Mouse (Mus musculus): ENCODE measurements around the gene Actr3b. TPM values are rescaled to one million over a fixed set of nuclear protein-coding genes. Genes with fewer than 3 reads are reported as not detected.
"Not testable (repeated sequence)": the region's sequence is repeated elsewhere in the genome, so short reads cannot be mapped to it uniquely, and the experiment has no call there.

Actr3b gene
- polyA plus RNA-seq, 1 experiment from 2014 or later = 31.6 TPM

GRCm38 (mm10) chr5:25738902-25739301, 20.9 kb upstream of the Actr3b start:
- not testable (repeated sequence) for H3K9ac ChIP-seq (ENCODE audit: low read length); H3K36me3 ChIP-seq (ENCODE audit: control insufficient read depth, insufficient read depth); H3K4me3 ChIP-seq (ENCODE audit: low read length); H3K4me1 ChIP-seq (ENCODE audit: control insufficient read depth, insufficient read depth, low read length); H3K27ac ChIP-seq (ENCODE audit: low read length); H3K9me3 ChIP-seq (replicated peaks; ENCODE audit: control insufficient read depth, low read length); H3K4me2 ChIP-seq (ENCODE audit: low read depth, low read length); ATAC-seq (replicated peaks; ENCODE audit: extremely low read depth, insufficient read depth, low FRiP score); H3K27me3 ChIP-seq (ENCODE audit: control insufficient read depth, insufficient read depth, low read length)
- WGBS = 100% methylated on average over 1 of the region's 1 CpGs

DNA sequence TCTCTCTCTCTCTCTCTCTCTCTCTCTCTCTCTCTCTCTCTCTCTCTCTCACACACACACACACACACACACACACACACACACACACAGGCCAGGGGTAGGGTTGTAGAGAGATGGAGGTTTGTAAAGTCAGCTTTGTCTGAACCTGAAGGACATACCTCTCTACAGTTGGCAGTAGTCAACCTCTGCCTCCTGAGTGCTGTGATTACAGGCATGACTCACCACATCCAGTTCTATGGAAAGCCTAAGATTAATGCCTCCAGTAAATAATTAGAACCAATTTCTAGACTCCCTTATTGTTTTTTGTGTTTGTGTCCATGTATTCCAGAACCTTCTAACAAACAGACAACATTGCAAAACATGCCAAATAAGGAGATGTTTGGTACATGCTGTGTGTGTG, 11.9 kb upstream of the Actr3b start:
- no peaks in the 10 kb centered on the region for H3K9me3 ChIP-seq (replicated peaks; ENCODE audit: control insufficient read depth, low read length)
- no peaks in the 10 kb centered on the region for H3K27me3 ChIP-seq (ENCODE audit: control insufficient read depth, insufficient read depth, low read length)
- no peaks in the 10 kb centered on the region for H3K36me3 ChIP-seq (ENCODE audit: control insufficient read depth, insufficient read depth)
- H3K9ac ChIP-seq (ENCODE audit: low read length) = no peak overlapping the region
- no peak for ATAC-seq (replicated peaks; ENCODE audit: extremely low read depth, insufficient read depth, low FRiP score)
- H3K4me2 ChIP-seq (ENCODE audit: low read depth, low read length) = no peak overlapping the region
- peak overlapping the region; percentile 75 for H3K27ac ChIP-seq (ENCODE audit: low read length)
- no peak overlapping the region for H3K4me3 ChIP-seq (ENCODE audit: low read length)
- H3K4me1 ChIP-seq (ENCODE audit: control insufficient read depth, insufficient read depth, low read length) = peaks cover 13% of the 10 kb centered on the region

DNA sequence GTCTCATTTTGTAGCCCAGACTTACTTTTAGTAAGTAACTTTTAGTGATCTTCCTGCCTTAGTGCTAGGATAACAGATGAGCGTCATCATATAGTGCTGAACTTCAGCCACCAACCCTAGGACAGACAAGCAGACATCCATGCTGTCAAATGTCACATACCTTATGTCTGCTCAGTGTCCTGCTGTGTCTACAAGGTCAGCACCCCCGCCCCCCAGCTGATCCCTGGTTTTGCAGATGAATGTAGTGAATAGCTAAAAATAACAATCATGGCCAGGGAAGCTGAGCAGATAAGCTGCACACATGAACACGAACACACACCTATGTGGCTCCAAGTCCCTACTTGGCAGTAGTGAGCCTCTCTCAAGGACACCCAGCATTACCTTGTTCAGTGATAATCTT, 11.2 kb upstream of the Actr3b start:
- peaks cover 19% of the 10 kb centered on the region for H3K4me1 ChIP-seq (ENCODE audit: control insufficient read depth, insufficient read depth, low read length)
- no peaks in the 10 kb centered on the region for H3K27me3 ChIP-seq (ENCODE audit: control insufficient read depth, insufficient read depth, low read length)
- ATAC-seq (replicated peaks; ENCODE audit: extremely low read depth, insufficient read depth, low FRiP score) = peak; percentile 61
- no peaks in the 10 kb centered on the region for H3K9me3 ChIP-seq (replicated peaks; ENCODE audit: control insufficient read depth, low read length)
- H3K4me2 ChIP-seq (ENCODE audit: low read depth, low read length) = no peak overlapping the region
- no peak overlapping the region for H3K9ac ChIP-seq (ENCODE audit: low read length)
- peak overlapping the region; percentile 75 for H3K27ac ChIP-seq (ENCODE audit: low read length)
- H3K4me3 ChIP-seq (ENCODE audit: low read length) = no peak overlapping the region
- no peaks in the 10 kb centered on the region for H3K36me3 ChIP-seq (ENCODE audit: control insufficient read depth, insufficient read depth)
- WGBS = 33% methylated on average over 3 of the region's 3 CpGs

GRCm38 (mm10) chr5:25751552-25751951, 8.2 kb upstream of the Actr3b start:
- no peaks in the 10 kb centered on the region for H3K27me3 ChIP-seq (ENCODE audit: control insufficient read depth, insufficient read depth, low read length)
- H3K4me1 ChIP-seq (ENCODE audit: control insufficient read depth, insufficient read depth, low read length) = peaks cover 34% of the 10 kb centered on the region
- peak overlapping the region; percentile 59 for H3K27ac ChIP-seq (ENCODE audit: low read length)
- H3K9ac ChIP-seq (ENCODE audit: low read length) = no peak overlapping the region
- H3K36me3 ChIP-seq (ENCODE audit: control insufficient read depth, insufficient read depth) = no peaks in the 10 kb centered on the region
- H3K4me2 ChIP-seq (ENCODE audit: low read depth, low read length) = no peak overlapping the region
- no peaks in the 10 kb centered on the region for H3K9me3 ChIP-seq (replicated peaks; ENCODE audit: control insufficient read depth, low read length)
- ATAC-seq (replicated peaks; ENCODE audit: extremely low read depth, insufficient read depth, low FRiP score) = no peak
- H3K4me3 ChIP-seq (ENCODE audit: low read length) = no peak overlapping the region

DNA sequence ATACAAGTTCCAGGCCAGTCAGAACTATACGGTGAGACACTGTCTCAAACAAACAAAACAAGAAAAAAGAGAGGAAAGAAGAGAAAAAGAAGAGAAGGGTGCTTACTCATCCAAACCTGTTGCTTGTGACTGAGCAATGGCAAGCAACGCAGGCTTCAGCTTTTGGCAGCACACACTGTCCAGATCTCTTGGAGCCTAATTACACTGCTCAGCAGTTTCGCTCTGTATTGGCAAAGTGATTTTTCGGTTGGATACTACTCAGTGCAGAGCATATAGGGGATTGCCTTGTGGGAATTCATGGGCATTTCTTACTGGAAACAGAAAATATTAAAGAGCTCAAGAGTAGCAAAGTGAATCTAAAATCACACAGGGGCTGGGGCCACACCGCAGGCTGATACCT, 6.9 kb upstream of the Actr3b start:
- Histone ChIP-seq H3K9ac (ENCODE audit: low read length) (no peak overlapping the region), H3K27me3 (ENCODE audit: control insufficient read depth, insufficient read depth, low read length) (no peaks in the 10 kb centered on the region), H3K4me1 (ENCODE audit: control insufficient read depth, insufficient read depth, low read length) (peaks cover 34% of the 10 kb centered on the region), H3K4me2 (ENCODE audit: low read depth, low read length) (no peak overlapping the region), H3K9me3 (replicated peaks; ENCODE audit: control insufficient read depth, low read length) (no peaks in the 10 kb centered on the region), H3K36me3 (ENCODE audit: control insufficient read depth, insufficient read depth) (no peaks in the 10 kb centered on the region), H3K27ac (ENCODE audit: low read length) (0 out of 2 replicates have a peak overlapping the region, but pooled peaks have one; percentile 27), H3K4me3 (ENCODE audit: low read length) (no peak overlapping the region)
- no peak for ATAC-seq (replicated peaks; ENCODE audit: extremely low read depth, insufficient read depth, low FRiP score)
- 65% methylated on average over 5 of the region's 5 CpGs for WGBS

DNA sequence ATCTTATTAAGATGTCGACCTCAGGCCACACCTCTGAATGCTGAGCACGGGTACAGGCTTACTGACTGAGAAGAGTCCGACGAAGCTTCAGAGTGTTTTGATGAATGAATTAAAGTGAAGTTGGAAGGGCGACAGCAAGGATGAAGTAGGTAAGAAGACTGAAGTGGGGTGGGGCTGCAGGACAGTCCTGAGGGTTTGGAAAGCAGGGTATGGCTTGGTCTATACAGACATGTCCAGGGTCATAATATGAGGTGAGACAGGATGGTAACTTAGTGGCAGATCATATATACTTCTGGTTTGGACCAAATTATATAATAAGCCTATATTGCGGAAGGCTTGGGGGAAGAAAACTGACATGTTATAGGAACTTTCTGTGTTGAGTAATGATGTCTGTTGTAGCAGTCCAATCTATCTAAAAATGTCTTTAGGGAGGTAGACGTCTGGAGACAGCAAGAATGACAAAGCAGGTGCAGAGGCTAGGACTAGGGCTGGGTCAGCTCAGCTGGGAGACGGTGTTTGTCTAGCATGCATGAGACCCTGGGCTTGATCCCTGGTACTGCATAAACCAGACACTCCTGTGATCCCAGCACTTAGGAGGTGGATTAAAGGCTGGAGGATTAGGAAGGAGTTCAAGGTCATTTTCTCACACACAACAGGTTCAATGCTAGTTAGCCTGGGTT, 6.1 kb upstream of the Actr3b start:
- H3K36me3 ChIP-seq (ENCODE audit: control insufficient read depth, insufficient read depth) = no peaks in the 10 kb centered on the region
- no peaks in the 10 kb centered on the region for H3K27me3 ChIP-seq (ENCODE audit: control insufficient read depth, insufficient read depth, low read length)
- ATAC-seq (replicated peaks; ENCODE audit: extremely low read depth, insufficient read depth, low FRiP score) = no peak
- H3K9ac ChIP-seq (ENCODE audit: low read length) = 0 out of 2 replicates have a peak overlapping the region, but pooled peaks have one; percentile 8
- H3K4me2 ChIP-seq (ENCODE audit: low read depth, low read length) = no peak overlapping the region; the same call in 1 of the 2 replicates
- peak overlapping the region; percentile 73 for H3K27ac ChIP-seq (ENCODE audit: low read length)
- no peak overlapping the region for H3K4me3 ChIP-seq (ENCODE audit: low read length)
- peaks cover 31% of the 10 kb centered on the region for H3K4me1 ChIP-seq (ENCODE audit: control insufficient read depth, insufficient read depth, low read length)
- 49% methylated on average over 8 of the region's 8 CpGs for WGBS
- no peaks in the 10 kb centered on the region for H3K9me3 ChIP-seq (replicated peaks; ENCODE audit: control insufficient read depth, low read length)

- peak overlapping the region; percentile 73 for H3K27ac ChIP-seq (ENCODE audit: low read length)
- peak overlapping the region; percentile 8; the same call in 1 of the 2 replicates for H3K9ac ChIP-seq (ENCODE audit: low read length)
- no peaks in the 10 kb centered on the region for H3K27me3 ChIP-seq (ENCODE audit: control insufficient read depth, insufficient read depth, low read length)
- WGBS = 4% methylated on average over 2 of the region's 2 CpGs
- peak overlapping the region; percentile 5; the same call in 1 of the 2 replicates for H3K4me2 ChIP-seq (ENCODE audit: low read depth, low read length)
- peak; percentile 80 for ATAC-seq (replicated peaks; ENCODE audit: extremely low read depth, insufficient read depth, low FRiP score)
- H3K9me3 ChIP-seq (replicated peaks; ENCODE audit: control insufficient read depth, low read length) = no peaks in the 10 kb centered on the region
- H3K4me1 ChIP-seq (ENCODE audit: control insufficient read depth, insufficient read depth, low read length) = peaks cover 28% of the 10 kb centered on the region
- H3K4me3 ChIP-seq (ENCODE audit: low read length) = no peak overlapping the region
- no peaks in the 10 kb centered on the region for H3K36me3 ChIP-seq (ENCODE audit: control insufficient read depth, insufficient read depth)
These were observed 5.5 kb upstream of the Actr3b start for GRCm38 (mm10) chr5:25754236-25754766.

- 0 out of 2 replicates have a peak, but pooled peaks cover 2% of the 10 kb centered on the region for H3K27me3 ChIP-seq (ENCODE audit: control insufficient read depth, insufficient read depth, low read length)
- H3K4me3 ChIP-seq (ENCODE audit: low read length) = peak overlapping the region; percentile 89
- H3K9me3 ChIP-seq (replicated peaks; ENCODE audit: control insufficient read depth, low read length) = no peaks in the 10 kb centered on the region
- H3K9ac ChIP-seq (ENCODE audit: low read length) = peak overlapping the region; percentile 86
- H3K27ac ChIP-seq (ENCODE audit: low read length) = no peak overlapping the region
- WGBS = 3% methylated on average over 10 of the region's 10 CpGs
- peaks cover 22% of the 10 kb centered on the region for H3K4me1 ChIP-seq (ENCODE audit: control insufficient read depth, insufficient read depth, low read length)
- H3K36me3 ChIP-seq (ENCODE audit: control insufficient read depth, insufficient read depth) = no peaks in the 10 kb centered on the region
- peak; percentile 11; the same call in 1 of the 2 replicates for ATAC-seq (replicated peaks; ENCODE audit: extremely low read depth, insufficient read depth, low FRiP score)
- peak overlapping the region; percentile 98 for H3K4me2 ChIP-seq (ENCODE audit: low read depth, low read length)
These were observed 624 bp downstream of the Actr3b start for GRCm38 (mm10) chr5:25760410-25760832.

DNA sequence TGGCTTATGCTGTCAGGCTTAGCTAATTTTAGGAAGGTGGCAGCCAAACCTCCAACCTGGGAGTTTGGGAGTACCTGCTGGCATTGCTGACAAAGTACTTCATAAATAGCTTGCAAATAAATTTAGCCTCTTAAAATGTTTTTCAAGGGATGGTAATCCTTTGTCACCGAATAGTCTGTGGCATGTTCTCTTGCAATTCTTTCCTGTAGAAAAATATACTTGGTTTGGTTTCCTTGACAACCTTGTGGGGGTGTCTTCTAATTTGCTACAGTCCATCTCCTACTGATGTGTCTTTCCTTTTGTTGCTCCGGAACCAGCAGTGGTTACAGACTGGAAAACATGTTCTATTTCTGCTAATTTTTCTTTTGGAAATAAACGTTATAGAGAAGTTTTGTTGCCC, 1.1 kb downstream of the Actr3b start:
- H3K9me3 ChIP-seq (replicated peaks; ENCODE audit: control insufficient read depth, low read length) = no peaks in the 10 kb centered on the region
- 58% methylated on average over 3 of the region's 3 CpGs for WGBS
- H3K36me3 ChIP-seq (ENCODE audit: control insufficient read depth, insufficient read depth) = no peaks in the 10 kb centered on the region
- H3K27me3 ChIP-seq (ENCODE audit: control insufficient read depth, insufficient read depth, low read length) = 0 out of 2 replicates have a peak, but pooled peaks cover 2% of the 10 kb centered on the region
- no peak overlapping the region; the same call in 1 of the 2 replicates for H3K4me3 ChIP-seq (ENCODE audit: low read length)
- H3K27ac ChIP-seq (ENCODE audit: low read length) = no peak overlapping the region
- peaks cover 22% of the 10 kb centered on the region for H3K4me1 ChIP-seq (ENCODE audit: control insufficient read depth, insufficient read depth, low read length)
- no peak overlapping the region for H3K9ac ChIP-seq (ENCODE audit: low read length)
- ATAC-seq (replicated peaks; ENCODE audit: extremely low read depth, insufficient read depth, low FRiP score) = no peak
- H3K4me2 ChIP-seq (ENCODE audit: low read depth, low read length) = peak overlapping the region; percentile 98
